Mouse (Mus musculus) forebrain, embryonic 11.5 days (tissue): ENCODE measurements around the gene Mrpl33. TPM values are rescaled to one million over a fixed set of nuclear protein-coding genes. Genes with fewer than 3 reads are reported as not detected.

Experiments used
- ATAC-seq: fragments of 200-750 bp; cut with Nextera tagmentation; replicated peaks from 2 replicates; pipeline ENCODE4 v1.8.0; 2017; ENCODE audit warnings: moderate TSS enrichment; ENCODE audit not compliant: low FRiP score
- DNase-seq: peaks from one replicate; pipeline ENCODE4 v3.0.0-alpha.2; 2017; ENCODE audit warnings: low spot score
- H3K27ac ChIP-seq: fragments of 300-500 bp; sonication (generic); 2 replicates; pipeline ENCODE4 v1.5.1; 2014; ENCODE audit warnings: low read depth, low read length
- H3K27me3 ChIP-seq: fragments of 300-500 bp; sonication (generic); 2 replicates; pipeline ENCODE4 v1.6.1; 2014; ENCODE audit warnings: mild to moderate bottlenecking, low read length, mixed read lengths; ENCODE audit not compliant: control insufficient read depth, insufficient read depth
- H3K36me3 ChIP-seq: fragments of 300-500 bp; sonication (generic); 2 replicates; pipeline ENCODE4 v1.6.1; 2014; ENCODE audit warnings: mild to moderate bottlenecking, low read length, moderate library complexity, mixed read lengths; ENCODE audit not compliant: control insufficient read depth, insufficient read depth
- H3K4me1 ChIP-seq: fragments of 300-500 bp; sonication (generic); replicated peaks from 2 replicates; pipeline ENCODE4 v1.6.1; 2014; ENCODE audit warnings: low read length, mixed read lengths; ENCODE audit not compliant: control insufficient read depth, insufficient read depth
- H3K4me2 ChIP-seq: fragments of 300-500 bp; sonication (generic); 2 replicates; pipeline ENCODE4 v1.6.1; 2014; ENCODE audit warnings: low read depth, mild to moderate bottlenecking, low read length, moderate library complexity, mixed read lengths; ENCODE audit not compliant: severe bottlenecking
- H3K4me3 ChIP-seq: fragments of 300-500 bp; sonication (generic); 2 replicates; pipeline ENCODE4 v1.5.1; 2014; ENCODE audit warnings: low read depth, low read length
- H3K9ac ChIP-seq: fragments of 300-500 bp; sonication (generic); 2 replicates; pipeline ENCODE4 v1.6.1; 2014; ENCODE audit warnings: low read length
- H3K9me3 ChIP-seq: fragments of 300-500 bp; sonication (generic); 2 replicates; pipeline ENCODE4 v1.6.1; 2016; ENCODE audit warnings: low read length, mixed read lengths; ENCODE audit not compliant: control insufficient read depth
- WGBS: fragments of 180-500 bp; shearing (Covaris S2); extraction: QIAGEN DNeasy Blood & Tissue Kit; methylation state at CpG from one replicate; pipeline ENCODE4 v1.1.7; 2014; 5-methylcytosine and 5-hydroxymethylcytosine counted together
- microRNA-seq: library from miRNA; unstranded; fragments of <30 nt; microRNA quantifications from one replicate; pipeline ENCODE4, GENCODE M21; 2016; ENCODE audit not compliant: insufficient number of aligned reads
- polyA plus RNA-seq: library from polyadenylated mRNA; unstranded; fragments of >200 nt; fragmentation: Nextera tagmentation; extraction: Ambion mirVana; gene quantifications from 2 replicates; pipeline ENCODE4 v1.2.1, GENCODE M21; 2014

Gene Mrpl33
- polyA plus RNA-seq, 1 experiment from 2014 or later = 224 TPM

DNA sequence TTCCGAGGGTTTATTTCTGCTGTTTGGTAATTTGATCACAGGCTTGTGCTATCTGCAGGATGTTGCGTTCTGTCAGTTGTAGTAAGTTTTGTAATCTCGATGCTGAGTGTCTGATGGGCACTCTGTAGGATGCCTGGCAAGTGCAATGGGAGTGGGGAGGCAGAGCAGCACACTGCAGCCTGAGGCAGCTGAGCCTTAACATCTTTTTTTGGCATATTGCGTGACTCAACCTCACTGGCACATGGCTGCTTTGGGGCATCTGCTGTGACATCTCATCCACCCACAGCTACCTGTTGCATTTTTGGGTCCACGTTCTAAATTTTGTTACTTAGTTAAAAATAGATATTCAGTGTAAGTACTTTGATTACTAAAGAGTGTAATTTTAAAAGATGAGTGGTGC, 108.2 kb downstream of the Mrpl33 start:
- 88% methylated on average over 5 of the region's 5 CpGs for WGBS
- no peak for ATAC-seq

DNA sequence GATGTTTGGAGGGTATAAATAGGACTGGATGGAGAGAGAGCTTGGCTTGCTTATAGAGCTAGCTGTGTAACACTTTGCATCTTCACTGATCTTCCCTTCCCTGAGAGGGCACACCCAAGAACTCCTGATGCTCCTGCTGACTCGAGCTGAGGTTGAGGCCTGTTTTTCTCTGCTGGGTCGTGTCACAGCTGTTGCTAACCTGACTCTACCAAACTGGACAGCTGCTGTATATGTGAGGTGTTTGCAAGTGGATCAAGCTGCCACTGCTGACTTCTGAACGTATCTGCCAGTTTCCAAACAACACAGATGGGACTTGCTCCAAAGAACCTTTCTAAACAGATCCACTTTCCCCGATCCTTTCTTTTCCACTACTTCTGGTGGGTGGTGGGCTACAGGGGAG, 110.1 kb downstream of the Mrpl33 start:
- Histone ChIP-seq H3K9ac (no peak overlapping the region), H3K36me3 (no peaks in the 10 kb centered on the region), H3K4me1 (no peaks in the 10 kb centered on the region), H3K27me3 (no peaks in the 10 kb centered on the region), H3K27ac (no peak overlapping the region), H3K4me2 (no peak overlapping the region), H3K9me3 (no peaks in the 10 kb centered on the region), H3K4me3 (no peak overlapping the region)
- no peak for DNase-seq
- WGBS = 86% methylated on average over 4 of the region's 4 CpGs
- ATAC-seq = no peak

More for the DNA sequence above, 108.2 kb downstream of the Mrpl33 start:
- no peaks in the 10 kb centered on the region for H3K36me3 ChIP-seq
- H3K9me3 ChIP-seq = no peaks in the 10 kb centered on the region
- no peaks in the 10 kb centered on the region for H3K27me3 ChIP-seq
- no peak for DNase-seq
- H3K4me1 ChIP-seq = no peaks in the 10 kb centered on the region
- no peak overlapping the region for H3K4me2 ChIP-seq
- no peak overlapping the region for H3K4me3 ChIP-seq
- no peak overlapping the region for H3K27ac ChIP-seq
- no peak overlapping the region for H3K9ac ChIP-seq

DNA sequence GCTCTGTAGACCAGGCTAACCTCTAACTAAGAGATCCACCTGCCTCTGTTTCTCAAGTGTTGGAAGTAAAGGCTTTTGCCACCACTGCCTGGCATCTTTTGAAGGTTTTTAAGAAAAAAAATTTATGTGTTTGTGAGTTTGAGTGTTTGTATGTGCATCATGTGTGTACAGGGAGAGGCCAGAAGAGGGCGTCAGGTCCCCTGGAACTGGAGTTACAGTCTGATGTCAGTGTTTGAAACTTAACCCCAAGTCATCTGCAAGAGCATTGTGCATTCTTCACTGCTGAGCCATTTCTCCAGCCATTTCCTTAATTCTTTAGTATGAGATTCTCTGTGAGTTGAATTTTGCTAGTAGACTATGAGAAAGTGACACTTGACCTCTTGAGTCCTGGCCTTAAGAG, 112.7 kb downstream of the Mrpl33 start:
- Histone ChIP-seq H3K9me3 (no peaks in the 10 kb centered on the region), H3K4me3 (no peak overlapping the region), H3K27me3 (no peaks in the 10 kb centered on the region), H3K27ac (no peak overlapping the region), H3K4me2 (no peak overlapping the region), H3K9ac (no peak overlapping the region), H3K36me3 (no peaks in the 10 kb centered on the region), H3K4me1 (no peaks in the 10 kb centered on the region)
- DNase-seq (no peak), ATAC-seq (no peak)
- 69% methylated on average over 1 of the region's 1 CpGs for WGBS

DNA sequence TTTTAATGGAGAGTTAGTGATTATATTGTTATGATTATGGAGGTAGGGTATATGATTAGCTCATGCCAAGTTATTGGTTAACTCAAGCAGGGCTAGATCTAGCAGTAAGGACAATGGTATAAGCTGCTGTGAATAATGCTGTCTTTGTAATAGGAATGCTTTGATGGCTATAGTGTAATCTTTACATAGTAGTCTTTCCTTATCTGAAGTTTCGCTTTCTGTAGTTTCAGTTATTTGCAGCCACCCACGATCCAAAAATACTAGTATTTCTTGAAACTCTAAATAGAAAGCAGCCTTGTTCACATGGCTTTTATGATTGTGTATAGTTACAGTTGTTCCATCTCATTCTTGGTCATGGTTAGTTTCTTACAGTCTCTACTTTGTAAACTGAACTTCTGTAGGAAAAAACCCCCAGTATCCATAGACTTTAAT, 116.6 kb downstream of the Mrpl33 start:
- ATAC-seq (no peak), DNase-seq (no peak)
- H3K27ac ChIP-seq = no peak overlapping the region
- no peaks in the 10 kb centered on the region for H3K27me3 ChIP-seq
- 87% methylated on average over 2 of the region's 2 CpGs for WGBS
- H3K36me3 ChIP-seq = no peaks in the 10 kb centered on the region
- H3K4me3 ChIP-seq = no peak overlapping the region
- H3K9me3 ChIP-seq = no peaks in the 10 kb centered on the region
- H3K4me2 ChIP-seq = no peak overlapping the region
- no peaks in the 10 kb centered on the region for H3K4me1 ChIP-seq
- no peak overlapping the region for H3K9ac ChIP-seq

DNA sequence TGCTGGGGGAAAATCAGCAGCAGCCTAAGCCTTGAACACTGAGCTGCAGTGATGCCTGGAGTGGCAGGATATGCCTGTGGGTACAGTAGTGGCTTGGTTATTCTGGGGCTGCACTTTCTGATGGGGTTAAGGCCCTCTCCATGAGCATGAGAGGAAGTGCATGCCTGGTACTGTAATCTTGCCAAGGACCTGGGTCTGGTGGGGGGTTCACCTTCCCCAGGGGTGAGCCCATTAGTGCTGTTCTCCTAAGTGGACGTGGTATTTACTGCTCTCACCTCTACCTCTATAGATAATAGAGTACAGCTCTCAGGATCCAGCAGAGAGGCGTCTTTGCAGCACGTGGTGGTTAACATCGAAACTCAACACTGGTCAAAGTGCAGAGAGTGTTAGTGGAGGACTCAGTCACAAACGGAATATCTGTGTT, 117.1 kb downstream of the Mrpl33 start:
- Histone ChIP-seq H3K4me2 (no peak overlapping the region), H3K9me3 (no peaks in the 10 kb centered on the region), H3K4me1 (no peaks in the 10 kb centered on the region), H3K36me3 (no peaks in the 10 kb centered on the region), H3K27me3 (no peaks in the 10 kb centered on the region), H3K4me3 (no peak overlapping the region), H3K27ac (no peak overlapping the region), H3K9ac (no peak overlapping the region)
- ATAC-seq = no peak
- DNase-seq = no peak
- WGBS = 78% methylated on average over 5 of the region's 5 CpGs

Small RNAs within 50 kb of the gene (microRNA-seq; reads per million reads assigned to microRNA genes)
- gene Mir3473e = not detected

Other genes starting within 250 kb of the Mrpl33 start
- gene Zfp512, start 144.5 kb upstream of the Mrpl33 start, polyA plus RNA-seq = 87.5 and 87.9 TPM in 2 replicates
- gene 4930548H24Rik, start 111.2 kb upstream of the Mrpl33 start, polyA plus RNA-seq = 0.23 TPM in 1 of 2 replicates, not detected in the other
- gene Gpn1, start 102.2 kb upstream of the Mrpl33 start, polyA plus RNA-seq = 78.9 and 85.7 TPM in 2 replicates
- gene Slc4a1ap, start 69.9 kb upstream of the Mrpl33 start, polyA plus RNA-seq = 32.9 and 33.3 TPM in 2 replicates
- gene Supt7l, start 69.1 kb upstream of the Mrpl33 start, polyA plus RNA-seq = 26.1 and 27.2 TPM in 2 replicates
- 3.2 and 3.4 TPM in 2 replicates for gene Rbks, start 100.7 kb downstream of the Mrpl33 start, polyA plus RNA-seq
- gene Babam2, start 100.7 kb downstream of the Mrpl33 start, polyA plus RNA-seq = 38.9 and 39.1 TPM in 2 replicates